In the genomic region with DNA sequence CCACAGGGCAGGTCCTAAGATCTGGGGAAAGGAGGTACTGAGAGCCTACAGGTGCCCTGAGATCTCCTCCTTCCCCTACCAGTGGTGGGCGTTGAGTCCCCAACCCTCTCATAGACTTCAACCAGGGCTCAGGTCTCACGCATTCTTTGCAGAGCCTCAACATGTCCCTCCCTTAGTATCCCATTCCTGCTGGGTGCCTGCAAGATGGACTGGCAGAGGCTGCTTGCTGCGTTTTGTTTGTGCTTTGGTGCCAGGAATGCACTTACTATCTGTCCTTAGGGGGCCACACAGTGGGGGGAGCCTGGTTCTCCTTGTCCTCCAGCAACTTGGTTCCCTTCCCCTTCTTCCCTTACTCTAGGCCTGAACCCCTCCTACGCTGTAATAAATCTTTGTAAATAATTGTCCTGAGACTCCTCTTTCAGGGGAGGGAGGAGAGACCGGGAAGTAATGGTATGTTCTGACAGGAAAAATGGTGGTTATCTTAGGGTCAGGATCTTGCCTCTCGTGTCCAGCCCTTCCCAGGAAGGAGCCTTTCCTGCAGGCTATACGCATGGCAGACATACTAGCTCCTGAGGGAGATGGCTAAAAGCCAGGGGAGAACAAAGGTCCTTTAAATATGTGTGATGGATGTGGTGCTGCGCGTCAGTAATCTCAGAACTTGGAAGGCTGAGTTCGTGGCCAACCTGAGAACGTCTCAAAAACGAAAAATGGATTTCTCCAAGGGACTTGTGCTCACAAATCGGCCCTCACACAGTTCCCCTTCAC, we compare ENCODE assay signal across 7 mouse cellular contexts. TPM values are rescaled to one million over a fixed set of nuclear protein-coding genes. Genes with fewer than 3 reads are reported as not detected.
DNase-seq lines count a peak whose midpoint lies in the region; ATAC-seq lines count a peak whose summit lies in the region.

No protein-coding gene starts in this region.

- no peaks in the 10 kb centered on the region for H3K9me3 ChIP-seq in heart, embryonic 13.5 days
- H3K9me3 ChIP-seq in liver, embryonic 13.5 days (replicated peaks), result no peaks in the 10 kb centered on the region
- H3K9me3 ChIP-seq in stomach, embryonic 15.5 days, result no peaks in the 10 kb centered on the region

- WGBS in heart, embryonic 13.5 days, result 8% methylated on average over 13 of the region's 13 CpGs
- WGBS in liver, embryonic 13.5 days (ENCODE audit: insufficient replicate concordance), result 12% methylated on average over 13 of the region's 13 CpGs
- WGBS in stomach, embryonic 15.5 days, result 7% methylated on average over 13 of the region's 13 CpGs

- peaks cover 28% of the 10 kb centered on the region for H3K27me3 ChIP-seq in heart, embryonic 13.5 days (replicated peaks)
- peaks cover 29% of the 10 kb centered on the region for H3K27me3 ChIP-seq in liver, embryonic 13.5 days
- 0 out of 2 replicates have a peak, but pooled peaks cover 1% of the 10 kb centered on the region for H3K27me3 ChIP-seq in stomach, embryonic 15.5 days (replicated peaks)

- DNase-seq in thymus, postnatal 4 days, result peak; percentile 22
- DNase-seq in thymus, postnatal 10 days (ENCODE audit: low spot score in 2 of 2), result no peak
- DNase-seq in liver, embryonic 13.5 days, result no peak
- DNase-seq in cerebellum, adult 18-20 months, result no peak
- no peak for DNase-seq in layer of hippocampus, adult 11-12 months (ENCODE audit: low spot score)

- peaks cover 4% of the 10 kb centered on the region; the same call in 1 of the 2 replicates for H3K36me3 ChIP-seq in heart, embryonic 13.5 days
- no peaks in the 10 kb centered on the region for H3K36me3 ChIP-seq in liver, embryonic 13.5 days
- no peaks in the 10 kb centered on the region for H3K36me3 ChIP-seq in stomach, embryonic 15.5 days

- H3K4me3 ChIP-seq in heart, embryonic 13.5 days, result peak overlapping the region; percentile 82
- peak overlapping the region; percentile 78 for H3K4me3 ChIP-seq in liver, embryonic 13.5 days (replicated peaks)
- H3K4me3 ChIP-seq in stomach, embryonic 15.5 days (replicated peaks), result peak overlapping the region; percentile 82

- peak overlapping the region; percentile 90 for H3K27ac ChIP-seq in heart, embryonic 13.5 days (replicated peaks)
- peak overlapping the region; percentile 65 for H3K27ac ChIP-seq in liver, embryonic 13.5 days
- H3K27ac ChIP-seq in stomach, embryonic 15.5 days, result peak overlapping the region; percentile 94

- peaks cover 55% of the 10 kb centered on the region for H3K4me1 ChIP-seq in heart, embryonic 13.5 days
- peaks cover 60% of the 10 kb centered on the region for H3K4me1 ChIP-seq in liver, embryonic 13.5 days (replicated peaks)
- H3K4me1 ChIP-seq in stomach, embryonic 15.5 days, result peaks cover 55% of the 10 kb centered on the region

- no peak for ATAC-seq in heart, embryonic 13.5 days (ENCODE audit: extremely low read depth, insufficient number of reproducible peaks, low FRiP score, low TSS enrichment)
- peak; percentile 13; the same call in 1 of the 2 replicates for ATAC-seq in liver, embryonic 13.5 days (ENCODE audit: low read depth)
- no peak for ATAC-seq in stomach, embryonic 15.5 days (ENCODE audit: insufficient read depth, low FRiP score, low read depth)

- peak overlapping the region; percentile 87 for H3K4me2 ChIP-seq in heart, embryonic 13.5 days
- peak overlapping the region; percentile 85 for H3K4me2 ChIP-seq in liver, embryonic 13.5 days
- H3K4me2 ChIP-seq in stomach, embryonic 15.5 days, result peak overlapping the region; percentile 80

- H3K9ac ChIP-seq in heart, embryonic 13.5 days, result peak overlapping the region; percentile 77
- H3K9ac ChIP-seq in liver, embryonic 13.5 days, result peak overlapping the region; percentile 73
- no peak overlapping the region; the same call in 1 of the 2 replicates for H3K9ac ChIP-seq in stomach, embryonic 15.5 days

RNA-seq across cellular contexts. Expression of gene Stard3, which starts 0.6 kb away (rescaled TPM):
- polyA plus RNA-seq in heart, embryonic 13.5 days (2015; fragmentation: Nextera tagmentation; extraction: Ambion mirVana), result 37.2 and 43.4 TPM in 2 replicates
- polyA plus RNA-seq in liver, embryonic 13.5 days (2015; fragmentation: Nextera tagmentation; extraction: Ambion mirVana), result 14.1 and 15.7 TPM in 2 replicates
- 41.1 and 46.4 TPM in 2 replicates for polyA plus RNA-seq in stomach, embryonic 15.5 days (2015; fragmentation: Nextera tagmentation; extraction: Ambion mirVana)

RNA-seq across cellular contexts. Expression of gene Ppp1r1b, which starts 9.4 kb away (rescaled TPM):
- 40.5 and 51.7 TPM in 2 replicates for polyA plus RNA-seq in heart, embryonic 13.5 days (2015; fragmentation: Nextera tagmentation; extraction: Ambion mirVana)
- 0.13 and 0.19 TPM in 2 replicates for polyA plus RNA-seq in liver, embryonic 13.5 days (2015; fragmentation: Nextera tagmentation; extraction: Ambion mirVana)
- polyA plus RNA-seq in stomach, embryonic 15.5 days (2015; fragmentation: Nextera tagmentation; extraction: Ambion mirVana), result 20.2 and 21.5 TPM in 2 replicates

RNA-seq across cellular contexts. Expression of gene Tcap, which starts 26.0 kb away (rescaled TPM):
- 159 and 184 TPM in 2 replicates for polyA plus RNA-seq in heart, embryonic 13.5 days (2015; fragmentation: Nextera tagmentation; extraction: Ambion mirVana)
- polyA plus RNA-seq in liver, embryonic 13.5 days (2015; fragmentation: Nextera tagmentation; extraction: Ambion mirVana), result 0.15 and 0.59 TPM in 2 replicates
- polyA plus RNA-seq in stomach, embryonic 15.5 days (2015; fragmentation: Nextera tagmentation; extraction: Ambion mirVana), result 0.23 and 0.43 TPM in 2 replicates

RNA-seq across cellular contexts. Expression of gene Neurod2, which starts 28.1 kb away (rescaled TPM):
- 0.04 TPM in 1 of 2 replicates, not detected in the other for polyA plus RNA-seq in heart, embryonic 13.5 days (2015; fragmentation: Nextera tagmentation; extraction: Ambion mirVana)
- not detected in 2 replicates for polyA plus RNA-seq in liver, embryonic 13.5 days (2015; fragmentation: Nextera tagmentation; extraction: Ambion mirVana)
- 0.09 and 0.18 TPM in 2 replicates for polyA plus RNA-seq in stomach, embryonic 15.5 days (2015; fragmentation: Nextera tagmentation; extraction: Ambion mirVana)

RNA-seq across cellular contexts. Expression of gene Pnmt, which starts 28.7 kb away (rescaled TPM):
- 1.3 and 1.5 TPM in 2 replicates for polyA plus RNA-seq in heart, embryonic 13.5 days (2015; fragmentation: Nextera tagmentation; extraction: Ambion mirVana)
- not detected in 2 replicates for polyA plus RNA-seq in liver, embryonic 13.5 days (2015; fragmentation: Nextera tagmentation; extraction: Ambion mirVana)
- 0.22 TPM in 1 of 2 replicates, not detected in the other for polyA plus RNA-seq in stomach, embryonic 15.5 days (2015; fragmentation: Nextera tagmentation; extraction: Ambion mirVana)

Comparison
In these comparisons a context has a peak if more than half of its experiments do, and no peak if none do; other contexts are left out.
1. RNA of gene Ppp1r1b, which starts 9.4 kb away (polyA plus RNA-seq): 40.5 to 51.7 TPM in heart, embryonic 13.5 days and 20.2 to 21.5 TPM in stomach, embryonic 15.5 days; 0.13 to 0.19 TPM in liver, embryonic 13.5 days; every median in the first group is over 10 times any median in the second.
2. RNA of gene Tcap, which starts 26.0 kb away (polyA plus RNA-seq): 159 to 184 TPM in heart, embryonic 13.5 days; 0.15 to 0.59 TPM in liver, embryonic 13.5 days and 0.23 to 0.43 TPM in stomach, embryonic 15.5 days; every median in the first group is over 100 times any median in the second.
3. Peak in every context shown above with its lines, with median percentiles within 50 percentile points of each other: H3K27ac ChIP-seq, H3K4me2 ChIP-seq and H3K4me3 ChIP-seq.